Mouse (Mus musculus): ENCODE data around the gene 4930432K21Rik.

DNA sequence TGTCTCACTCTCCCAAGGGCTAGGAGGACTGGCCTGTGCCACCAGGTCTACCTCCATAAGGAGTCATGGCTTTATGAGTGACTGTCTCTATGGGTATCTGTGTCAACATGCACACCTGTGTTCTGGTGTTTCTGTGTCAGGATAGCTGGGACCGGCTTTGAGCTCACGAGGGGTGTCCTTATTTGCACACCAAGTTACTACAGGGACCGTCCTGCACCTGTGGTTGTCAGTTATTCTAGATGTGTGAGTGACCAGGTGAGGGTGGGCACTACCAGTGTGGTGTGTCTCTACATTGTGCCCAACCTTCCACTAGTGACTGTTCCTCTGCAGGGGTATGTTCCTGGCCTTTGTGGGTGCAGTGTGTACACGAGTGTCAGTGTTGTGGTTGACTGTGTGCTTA, 35.0 kb downstream of the 4930432K21Rik start:
- TF ChIP-seq POU5F1 (IDR thresholded peaks at IDR 0.05; ENCODE audit: borderline replicate concordance, low read length) (no peak), CTCF (conservative IDR thresholded peaks at IDR 0.05; ENCODE audit: low read length) (no peak), NANOG (IDR thresholded peaks at IDR 0.05; ENCODE audit: borderline replicate concordance, low read length) (no peak)
